Mouse (Mus musculus): ENCODE results near the gene Mcf2l. TPM values are rescaled to one million over a fixed set of nuclear protein-coding genes. Genes with fewer than 3 reads are reported as not detected.

Gene Mcf2l
- polyA plus RNA-seq, 1 experiment: 4.8 TPM

- DNase-seq (ENCODE audit: low spot score): no peak
These were observed 77.5 kb downstream of the Mcf2l start for GRCm38 (mm10) chr8:12951051-12951630.

- no peak for DNase-seq (ENCODE audit: low spot score)
These were observed 79.1 kb downstream of the Mcf2l start for GRCm38 (mm10) chr8:12952699-12953098.

- DNase-seq (ENCODE audit: low spot score): no peak
These were observed 81.8 kb downstream of the Mcf2l start for GRCm38 (mm10) chr8:12955362-12955879.

- no peak for DNase-seq (ENCODE audit: low spot score)
These were observed 82.3 kb downstream of the Mcf2l start for GRCm38 (mm10) chr8:12955880-12956279.

GRCm38 (mm10) chr8:12956941-12957340 is 83.3 kb downstream of the Mcf2l start:
- DNase-seq (ENCODE audit: low spot score): no peak

- DNase-seq (ENCODE audit: low spot score): no peak
These were observed 83.8 kb downstream of the Mcf2l start for GRCm38 (mm10) chr8:12957419-12957818.

GRCm38 (mm10) chr8:12960609-12961008 is 87.0 kb downstream of the Mcf2l start:
- DNase-seq (ENCODE audit: low spot score): no peak

- no peak for DNase-seq (ENCODE audit: low spot score)
These were observed 87.6 kb downstream of the Mcf2l start for GRCm38 (mm10) chr8:12961211-12961610.

- no peak for DNase-seq (ENCODE audit: low spot score)
These were observed 88.4 kb downstream of the Mcf2l start for GRCm38 (mm10) chr8:12961821-12962534.

- DNase-seq (ENCODE audit: low spot score): no peak
These were observed 89.2 kb downstream of the Mcf2l start for GRCm38 (mm10) chr8:12962541-12963380.

GRCm38 (mm10) chr8:12976290-12976689 is 102.7 kb downstream of the Mcf2l start:
- no peak for DNase-seq (ENCODE audit: low spot score)

GRCm38 (mm10) chr8:12976723-12977122 is 103.1 kb downstream of the Mcf2l start:
- no peak for DNase-seq (ENCODE audit: low spot score)

GRCm38 (mm10) chr8:12977325-12977724 is 103.7 kb downstream of the Mcf2l start:
- no peak for DNase-seq (ENCODE audit: low spot score)

GRCm38 (mm10) chr8:12978308-12978707 is 104.7 kb downstream of the Mcf2l start:
- no peak for DNase-seq (ENCODE audit: low spot score)

GRCm38 (mm10) chr8:12978726-12979125 is 105.1 kb downstream of the Mcf2l start:
- DNase-seq (ENCODE audit: low spot score): no peak

- DNase-seq (ENCODE audit: low spot score): no peak
These were observed 110.3 kb downstream of the Mcf2l start for GRCm38 (mm10) chr8:12983681-12984467.

- no peak for DNase-seq (ENCODE audit: low spot score)
These were observed 111.1 kb downstream of the Mcf2l start for GRCm38 (mm10) chr8:12984601-12985243.

- no peak for DNase-seq (ENCODE audit: low spot score)
These were observed 111.7 kb downstream of the Mcf2l start for GRCm38 (mm10) chr8:12985259-12985658.

- no peak for DNase-seq (ENCODE audit: low spot score)
These were observed 114.0 kb downstream of the Mcf2l start for GRCm38 (mm10) chr8:12987571-12987970.

GRCm38 (mm10) chr8:12988722-12989430 is 115.3 kb downstream of the Mcf2l start:
- no peak for DNase-seq (ENCODE audit: low spot score)

Measured in urinary bladder, adult 2 months (tissue).